Mouse (Mus musculus) left cerebral cortex, postnatal 10 days (tissue): Measurements from ENCODE around the gene Tymp. TPM values are rescaled to one million over a fixed set of nuclear protein-coding genes. Genes with fewer than 3 reads are reported as not detected.

Experiments used
- DNase-seq, 2 experiments: peaks; one replicate each; pipeline ENCODE4 v3.0.0; 2021 to 2022; ENCODE audit warnings: low spot score in 2 of 2, mixed read lengths in 1 of 2; ENCODE audit errors: extremely low spot score in 1 of 2
- intact Hi-C: fragments of 180-260 bp; cut with DNase I; formaldehyde crosslinking; loops from one replicate; pipeline ENCODE4 v1.15.1; 2025
- total RNA-seq, 2 experiments: library from RNA; stranded (reverse); gene quantifications; 2 replicates each; pipeline ENCODE4 v1.2.3; 2021

The Tymp gene
- total RNA-seq, 2 experiments from 2014 or later: 1.2 to 1.6 TPM

- intact Hi-C loops: no loop called here
- DNase-seq: no peak
These were observed 799 bp downstream of the Tymp start for GRCm38 (mm10) chr15:89376040-89376439.

GRCm38 (mm10) chr15:89374801-89375534 lies 1.9 kb downstream of the Tymp start:
- intact Hi-C loops: no loop called here
- DNase-seq: no peak

GRCm38 (mm10) chr15:89374340-89374739 lies 2.5 kb downstream of the Tymp start:
- intact Hi-C loops: no loop called here

GRCm38 (mm10) chr15:89373762-89374248 lies 3.0 kb downstream of the Tymp start, which contains the start of gene Sco2:
Gene Sco2 (minus strand): TSS chr15:89373846.
- DNase-seq: peak; percentile 92 to 96
- intact Hi-C loops: no loop called here

More at GRCm38 (mm10) chr15:89374340-89374739, 2.5 kb downstream of the Tymp start:
- no peak for DNase-seq

- intact Hi-C loops: no loop called here
These were observed 3.6 kb downstream of the Tymp start for GRCm38 (mm10) chr15:89373027-89373761.

GRCm38 (mm10) chr15:89372536-89372935 lies 4.3 kb downstream of the Tymp start:
- no peak for DNase-seq
- intact Hi-C loops: no loop called here

More at GRCm38 (mm10) chr15:89373027-89373761, 3.6 kb downstream of the Tymp start:
- peak; percentile 77 to 91 for DNase-seq

- intact Hi-C loops: no loop called here
- no peak for DNase-seq
These were observed 4.8 kb downstream of the Tymp start for GRCm38 (mm10) chr15:89372068-89372467.

- DNase-seq: no peak
- intact Hi-C loops: no loop called here
These were observed 11.7 kb downstream of the Tymp start for GRCm38 (mm10) chr15:89365141-89365551.

- DNase-seq: no peak
- intact Hi-C loops: no loop called here
These were observed 13.8 kb downstream of the Tymp start for GRCm38 (mm10) chr15:89363051-89363450.

- intact Hi-C loops: no loop called here
- no peak for DNase-seq
These were observed 18.1 kb downstream of the Tymp start for GRCm38 (mm10) chr15:89358784-89359183.

GRCm38 (mm10) chr15:89356372-89356771 lies 20.5 kb downstream of the Tymp start:
- peak; percentile 79 to 93 for DNase-seq
- intact Hi-C loops: no loop called here

GRCm38 (mm10) chr15:89355241-89356187 lies 21.3 kb downstream of the Tymp start, which contains the start of the genes Lmf2 and Ncaph2:
Gene Lmf2 (minus strand): TSS chr15:89355659.
Gene Ncaph2 (plus strand): TSS chr15:89355719.
- intact Hi-C loops: no loop called here
- DNase-seq: peak; percentile 92 to 96

GRCm38 (mm10) chr15:89354455-89354854 lies 22.4 kb downstream of the Tymp start:
- no peak for DNase-seq
- intact Hi-C loops: no loop called here

GRCm38 (mm10) chr15:89353837-89354236 lies 23.0 kb downstream of the Tymp start:
- DNase-seq: no peak
- intact Hi-C loops: no loop called here

- no peak for DNase-seq
- intact Hi-C loops: no loop called here
These were observed 24.0 kb downstream of the Tymp start for GRCm38 (mm10) chr15:89352795-89353194.

- no peak for DNase-seq
- intact Hi-C loops: no loop called here
These were observed 24.8 kb downstream of the Tymp start for GRCm38 (mm10) chr15:89352054-89352453.

- no peak for DNase-seq
- intact Hi-C loops: no loop called here
These were observed 25.5 kb downstream of the Tymp start for GRCm38 (mm10) chr15:89351302-89351701.

GRCm38 (mm10) chr15:89350447-89350846 lies 26.4 kb downstream of the Tymp start:
- intact Hi-C loops: no loop called here
- DNase-seq: no peak

- intact Hi-C loops: no loop called here
- no peak for DNase-seq
These were observed 33.5 kb downstream of the Tymp start for GRCm38 (mm10) chr15:89343325-89343724.
